Mouse (Mus musculus) small intestine, adult 2 months (tissue): ENCODE results near the gene Ap2a1.

Source experiments
- CTCF ChIP-seq: fragments of 200-500 bp; IDR thresholded peaks from 2 replicates; pipeline ENCODE4 v1.5.1; 2012; ENCODE audit warnings: low read depth, mild to moderate bottlenecking, control low read depth, inconsistent platforms, low read length, moderate library complexity, mixed read lengths; ENCODE audit not compliant: insufficient replicate concordance, insufficient read length; ENCODE audit errors: extremely low read depth
- POLR2A ChIP-seq: fragments of 200-500 bp; IDR thresholded peaks from 2 replicates; pipeline ENCODE4 v1.6.1; 2012; ENCODE audit warnings: low read depth, mild to moderate bottlenecking, control low read depth, inconsistent platforms, low read length, moderate library complexity

DNA sequence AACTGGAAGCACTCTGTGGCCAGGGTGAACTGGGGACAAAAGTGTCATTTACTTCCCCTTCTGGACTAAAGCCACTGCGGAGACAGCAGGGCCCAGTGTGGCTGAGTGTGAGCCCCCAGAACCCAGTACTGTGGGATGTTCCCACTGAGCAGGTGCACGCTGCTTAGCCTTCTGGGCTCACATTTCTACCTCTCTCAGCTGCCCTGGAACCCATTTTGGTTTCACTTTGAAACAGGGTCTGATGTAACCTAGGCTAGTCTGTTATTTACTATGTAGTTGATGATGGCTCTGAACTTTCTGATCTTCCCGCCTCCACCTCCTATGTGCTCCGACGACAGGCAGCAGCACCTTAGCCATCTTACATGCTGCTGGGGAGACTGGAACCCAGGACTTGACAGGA, 33.5 kb upstream of the Ap2a1 start:
- TF ChIP-seq CTCF: no peak
- no peak for TF ChIP-seq POLR2A
